Mouse (Mus musculus) G1E (cell line): ENCODE measurements around the gene Tspoap1. TPM values are rescaled to one million over a fixed set of nuclear protein-coding genes. Genes with fewer than 3 reads are reported as not detected.

Experiments used
- ATAC-seq: 2 replicates; pipeline ENCODE4 v1.8.0; 2016; ENCODE audit warnings: mild to moderate bottlenecking; ENCODE audit not compliant: insufficient number of reproducible peaks, poor library complexity, low FRiP score, severe bottlenecking; ENCODE audit errors: extremely low read depth
- DNase-seq: peaks from one replicate; pipeline ENCODE4 v3.0.0; 2012; ENCODE audit warnings: low spot score
- H3K27me3 ChIP-seq: 2 replicates; pipeline ENCODE4 v1.6.1; 2012; ENCODE audit warnings: mild to moderate bottlenecking, low read length, inconsistent platforms; ENCODE audit not compliant: insufficient read depth
- H3K36me3 ChIP-seq: replicated peaks from 2 replicates; pipeline ENCODE3; 2012; ENCODE audit warnings: mild to moderate bottlenecking, inconsistent platforms
- H3K4me1 ChIP-seq: 2 replicates; pipeline ENCODE4 v1.6.1; 2012; ENCODE audit warnings: low read depth, low read length, inconsistent platforms, mixed read lengths; ENCODE audit not compliant: insufficient read depth
- H3K4me3 ChIP-seq: 2 replicates; pipeline ENCODE4 v1.5.1; 2012; ENCODE audit warnings: low read depth, mild to moderate bottlenecking, inconsistent platforms, low read length, moderate library complexity, mixed read lengths
- H3K9me3 ChIP-seq: replicated peaks from 2 replicates; pipeline ENCODE4 v1.6.1; 2012; ENCODE audit warnings: inconsistent platforms
- CTCF ChIP-seq: IDR thresholded peaks from 2 replicates; pipeline ENCODE4 v1.5.1; 2012; ENCODE audit warnings: low read depth, low read length, inconsistent platforms, mixed read lengths
- GATA1 ChIP-seq: IDR thresholded peaks from 2 replicates; pipeline ENCODE4 v1.6.1; 2012; ENCODE audit warnings: borderline replicate concordance, low read length, inconsistent platforms, mixed read lengths
- GATA2 ChIP-seq: IDR thresholded peaks from 2 replicates; pipeline ENCODE4 v1.6.1; 2012; ENCODE audit warnings: low read depth, low read length, inconsistent platforms, borderline replicate concordance
- POLR2AphosphoS5 ChIP-seq: IDR thresholded peaks from 2 replicates; pipeline ENCODE4 v1.6.1; 2012; ENCODE audit warnings: low read depth, low read length, inconsistent platforms; ENCODE audit not compliant: insufficient replicate concordance
- TAL1 ChIP-seq: conservative IDR thresholded peaks from 2 replicates; pipeline ENCODE4 v1.6.1; 2012; ENCODE audit warnings: low read depth, low read length, inconsistent platforms, mixed read lengths
- polyA plus RNA-seq: library from polyadenylated mRNA; stranded (reverse); fragments of >175 nt; gene quantifications from 2 replicates; pipeline ENCODE4 v1.2.3, GENCODE M21; 2012
- total RNA-seq, 2 experiments: library from RNA; stranded (forward) in 1 of 2; stranded (reverse) in 1 of 2; fragments of 200-1000 nt in 1 of 2; fragments of >200 nt in 1 of 2; fragmentation: Nextera tagmentation in 1 of 2; gene quantifications; 2 replicates each; pipeline ENCODE4 v1.2.3; 2014 to 2017

Tspoap1 gene
- total and polyA plus RNA-seq, 3 experiments = 9.9 to 17.4 (median 10.2) TPM

DNA sequence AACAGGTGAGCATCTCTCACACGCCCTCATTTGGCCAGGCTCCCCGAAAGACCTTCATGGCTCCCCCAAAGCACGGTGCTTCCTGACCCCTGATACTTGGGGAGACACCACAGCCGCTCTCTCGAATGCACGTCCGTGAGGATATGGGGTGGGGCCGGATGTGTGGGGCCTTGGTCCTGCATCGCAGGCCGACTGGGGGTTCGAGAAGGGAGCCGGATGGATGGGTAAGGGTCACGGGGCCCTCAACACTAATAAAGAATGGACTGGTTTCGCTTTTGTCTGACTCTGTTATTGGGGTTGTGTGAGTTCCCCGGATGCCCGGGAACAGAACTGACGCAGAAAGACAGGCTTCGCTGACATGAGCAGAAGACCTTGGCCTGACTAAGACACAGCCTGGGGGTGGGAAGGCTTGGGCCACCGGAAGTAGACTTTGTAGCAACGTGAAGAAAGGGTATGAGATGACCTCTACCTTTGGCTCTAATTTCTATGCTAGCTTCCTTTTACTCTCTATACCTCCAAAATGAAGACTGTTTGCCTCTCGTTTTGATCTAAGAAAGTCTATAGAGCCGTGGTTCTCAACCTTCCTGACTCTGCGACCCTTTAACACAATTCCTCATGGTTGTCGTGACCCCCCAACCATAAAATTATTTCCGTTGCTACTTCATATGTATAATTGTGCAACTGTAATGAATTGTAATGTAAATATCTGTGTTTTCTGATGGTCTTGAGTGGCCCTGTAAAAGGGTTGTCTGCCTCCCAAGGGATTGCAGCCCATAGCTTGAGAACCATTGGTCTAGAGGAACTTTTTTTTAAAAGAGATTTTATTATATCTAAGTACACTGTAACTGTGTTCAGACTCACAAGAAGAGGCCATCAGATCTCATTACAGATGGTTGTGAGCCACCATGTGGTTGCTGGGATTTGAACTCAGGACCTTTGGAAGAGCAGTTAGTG is 3.1 kb upstream of the Tspoap1 start:
- H3K27me3 ChIP-seq = peaks cover 13% of the 10 kb centered on the region
- ATAC-seq = no peak

DNA sequence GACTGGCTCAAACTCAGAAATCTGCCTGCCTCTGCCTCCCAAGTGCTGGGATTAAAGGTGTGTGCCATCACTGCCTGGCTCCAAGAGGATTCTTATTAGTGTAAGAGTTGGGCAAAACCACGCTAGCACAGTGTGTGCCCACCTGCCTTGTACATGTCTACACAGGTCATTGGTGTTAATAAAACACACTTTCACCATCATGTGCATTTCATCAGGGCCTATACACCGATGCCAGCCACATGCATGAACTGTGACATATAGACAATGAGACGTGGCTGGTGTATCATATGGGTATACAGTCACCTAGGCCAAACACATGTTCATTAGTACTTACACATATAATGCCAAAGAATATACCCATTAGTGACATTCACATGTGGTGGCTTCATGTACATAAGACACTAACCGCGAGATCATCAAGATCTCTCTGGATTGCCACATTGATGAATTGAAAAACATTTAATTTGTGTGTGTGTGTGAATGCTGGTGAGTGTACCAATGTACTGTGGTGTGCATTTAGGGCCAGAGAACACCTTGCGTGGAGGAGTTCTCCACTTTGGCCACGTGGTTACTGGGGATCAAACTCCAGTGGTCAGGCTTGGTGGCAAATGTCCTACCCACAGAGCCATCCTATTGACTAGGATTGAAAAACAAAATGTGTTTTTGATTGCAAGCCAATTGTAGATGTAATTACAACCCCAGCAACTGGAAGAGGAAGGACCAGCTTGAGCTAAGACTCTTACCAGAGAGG is 2.0 kb upstream of the Tspoap1 start:
- ATAC-seq (0 out of 2 replicates have a peak, but pooled peaks have one; percentile 0), DNase-seq (no peak)
- H3K4me3 ChIP-seq = peak overlapping the region; percentile 96
- H3K9me3 ChIP-seq = peaks cover under 1% of the 10 kb centered on the region
- peaks cover 23% of the 10 kb centered on the region for H3K27me3 ChIP-seq
- TF ChIP-seq POLR2AphosphoS5 (peak; percentile 98), TAL1 (no peak)
- H3K4me1 ChIP-seq = peaks cover 39% of the 10 kb centered on the region
- H3K36me3 ChIP-seq = peaks cover 19% of the 10 kb centered on the region

More for the DNA sequence above, 3.1 kb upstream of the Tspoap1 start:
- Histone ChIP-seq H3K9me3 (no peaks in the 10 kb centered on the region), H3K4me3 (peak overlapping the region; percentile 96), H3K36me3 (peaks cover 19% of the 10 kb centered on the region), H3K4me1 (peaks cover 47% of the 10 kb centered on the region)
- no peak for TF ChIP-seq TAL1
- peak; percentile 77; the same call in 1 of the 2 replicates for TF ChIP-seq POLR2AphosphoS5
- no peak for TF ChIP-seq GATA2
- no peak for DNase-seq

DNA sequence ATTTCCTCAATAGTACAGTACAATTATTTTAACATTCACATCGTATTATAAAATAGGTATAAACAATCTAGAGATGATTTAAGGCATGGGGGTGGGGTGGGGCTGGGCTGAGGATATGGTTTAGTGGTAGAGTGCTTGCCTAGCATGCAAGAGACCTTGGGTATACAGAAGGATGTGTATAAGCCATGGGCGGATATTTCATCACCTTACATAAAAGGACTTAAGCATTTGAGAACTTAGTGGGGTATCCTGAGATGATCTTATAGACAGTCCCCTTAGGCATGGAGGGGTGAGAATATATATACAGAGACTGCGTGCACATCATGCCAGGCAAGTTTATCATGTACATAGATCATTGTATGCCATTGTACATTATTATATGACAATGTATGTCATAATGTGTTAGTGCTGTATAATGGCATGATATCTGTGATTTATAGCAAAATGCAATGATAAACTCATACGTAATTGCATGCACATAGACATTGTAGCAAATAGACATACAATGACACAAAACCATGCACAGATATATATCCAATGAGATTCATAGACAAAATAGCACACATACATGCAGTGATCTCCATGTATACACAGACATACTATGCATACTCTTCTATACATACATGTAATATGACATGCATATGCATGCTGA is 1.3 kb upstream of the Tspoap1 start:
- Histone ChIP-seq H3K36me3 (peaks cover 19% of the 10 kb centered on the region), H3K27me3 (peaks cover 31% of the 10 kb centered on the region), H3K9me3 (peaks cover 8% of the 10 kb centered on the region), H3K4me3 (no peak overlapping the region; the same call in 1 of the 2 replicates), H3K4me1 (peaks cover 31% of the 10 kb centered on the region)
- DNase-seq (no peak), ATAC-seq (peak; percentile 10; the same call in 1 of the 2 replicates)
- TF ChIP-seq CTCF (no peak), POLR2AphosphoS5 (no peak)

DNA sequence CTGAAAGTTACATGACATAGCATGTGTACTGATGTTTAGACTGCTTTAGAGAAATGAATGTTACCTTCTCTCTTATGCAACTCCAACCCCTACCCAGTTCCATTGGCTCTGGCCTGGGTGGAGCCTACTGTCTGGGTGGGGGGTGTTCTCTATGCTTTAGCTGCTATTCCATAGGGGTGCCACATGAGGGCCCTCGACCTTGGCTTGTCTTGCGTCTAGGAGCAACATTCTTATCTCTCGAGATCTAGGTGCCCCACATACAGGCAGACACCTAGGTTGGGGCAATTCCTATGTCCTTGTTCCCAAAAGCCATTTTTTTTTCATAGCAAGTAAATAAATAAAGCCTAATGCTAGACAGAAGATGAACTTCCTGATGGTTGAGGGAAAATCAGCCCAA is 734 bp upstream of the Tspoap1 start:
- H3K36me3 ChIP-seq = peaks cover 19% of the 10 kb centered on the region
- peaks cover 13% of the 10 kb centered on the region for H3K9me3 ChIP-seq
- peak; percentile 65 for DNase-seq
- peaks cover 26% of the 10 kb centered on the region for H3K4me1 ChIP-seq
- H3K4me3 ChIP-seq = no peak overlapping the region
- peak; percentile 29; the same call in 1 of the 2 replicates for ATAC-seq
- TF ChIP-seq CTCF (no peak), POLR2AphosphoS5 (peak; percentile 91), GATA2 (peak; percentile 86; the same call in 1 of the 2 replicates)
- peaks cover 36% of the 10 kb centered on the region for H3K27me3 ChIP-seq

DNA sequence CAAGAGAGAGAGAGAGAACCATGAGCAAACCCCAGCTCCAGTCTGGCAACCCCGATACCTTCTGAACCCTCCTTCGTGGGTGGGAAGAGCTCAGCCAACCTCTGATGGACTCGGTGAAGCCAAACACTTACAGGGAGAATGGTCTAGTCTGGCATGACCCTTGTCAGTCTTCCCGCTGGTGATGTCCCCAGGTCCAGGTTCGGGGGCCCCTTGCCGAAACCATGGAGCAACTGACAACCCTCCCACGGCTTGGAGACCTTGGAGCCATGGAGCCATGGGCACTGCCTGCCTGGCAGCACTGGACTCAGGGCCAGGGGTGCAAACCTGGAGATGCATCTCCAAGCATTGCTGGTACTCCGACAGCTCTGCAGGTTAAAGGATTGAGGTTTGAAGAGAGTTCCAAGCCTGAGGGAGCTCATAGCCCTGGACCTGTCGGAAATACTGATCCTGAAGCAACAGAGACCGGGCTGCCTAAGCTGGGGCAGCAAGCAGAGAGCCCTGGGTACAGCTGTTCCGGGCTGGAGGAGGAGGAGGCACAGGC is 910 bp downstream of the Tspoap1 start:
- DNase-seq (peak; percentile 33), ATAC-seq (no peak)
- Histone ChIP-seq H3K4me3 (no peak overlapping the region), H3K36me3 (peaks cover 24% of the 10 kb centered on the region), H3K9me3 (peaks cover 13% of the 10 kb centered on the region), H3K4me1 (peaks cover 23% of the 10 kb centered on the region), H3K27me3 (peaks cover 52% of the 10 kb centered on the region)
- TF ChIP-seq GATA1 (no peak), CTCF (no peak), POLR2AphosphoS5 (peak; percentile 88; the same call in 1 of the 2 replicates), TAL1 (no peak), GATA2 (no peak)
